Mouse (Mus musculus) yolk sac, embryonic 10.5 days (tissue): ENCODE data around the gene Fbxl18.
"Not testable (repeated sequence)": the region's sequence is repeated elsewhere in the genome, so short reads cannot be mapped to it uniquely, and the experiment has no call there.

Experiments used
- DNase-seq: peaks from one replicate; pipeline ENCODE4 v3.0.0-alpha.2; 2017; ENCODE audit warnings: low spot score

The Fbxl18 gene

DNA sequence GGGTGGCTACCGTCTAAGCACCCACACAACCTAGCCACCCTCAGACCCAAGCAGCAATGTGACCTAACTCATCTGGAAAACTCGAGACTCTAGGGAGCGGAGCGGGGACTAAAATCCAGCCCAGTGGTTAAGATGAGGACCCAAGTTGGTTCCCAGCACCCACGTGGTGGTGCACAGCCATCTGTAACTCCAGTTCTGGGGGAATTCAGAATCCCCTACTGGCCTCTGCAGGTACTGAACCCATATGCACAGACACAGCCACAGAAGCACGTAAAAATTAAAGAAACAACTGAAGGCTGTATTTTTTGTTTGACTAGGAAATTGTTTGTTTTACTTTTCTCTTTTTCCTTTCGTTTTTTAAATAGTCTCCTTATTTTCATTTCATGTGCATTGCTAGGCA, 21.5 kb downstream of the Fbxl18 start:
- no peak for DNase-seq

GRCm38 (mm10) chr5:142871765-142872164, 23.5 kb downstream of the Fbxl18 start:
- no peak for DNase-seq

GRCm38 (mm10) chr5:142869463-142869862, 25.8 kb downstream of the Fbxl18 start:
- DNase-seq = no peak

DNA sequence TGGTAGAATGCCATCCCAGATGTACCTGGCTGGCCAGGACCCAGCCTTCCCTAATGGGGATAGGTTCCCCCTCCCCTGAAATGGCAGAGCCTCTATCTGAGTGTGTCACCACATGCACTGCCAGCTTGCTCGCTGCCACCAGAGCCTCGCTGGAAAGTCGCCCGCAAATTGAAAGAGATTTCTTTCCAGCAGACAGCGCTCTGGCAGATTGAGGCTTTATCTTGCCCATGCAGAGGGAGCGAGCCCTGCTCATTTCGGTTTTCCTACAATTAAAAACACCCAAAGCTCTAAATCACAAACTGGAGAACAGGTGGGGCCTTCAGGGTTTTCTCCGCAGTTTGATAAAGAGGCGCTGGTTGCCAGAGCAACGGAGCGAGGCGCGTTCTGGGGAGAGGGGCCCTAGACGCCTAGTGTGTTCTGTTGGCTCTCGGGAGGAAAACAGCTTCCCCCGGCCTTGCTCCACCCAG, 37.4 kb downstream of the Fbxl18 start:
- no peak for DNase-seq

- no peak for DNase-seq
These were observed 38.8 kb downstream of the Fbxl18 start for GRCm38 (mm10) chr5:142856408-142856807.

GRCm38 (mm10) chr5:142854877-142855276, 40.3 kb downstream of the Fbxl18 start:
- no peak for DNase-seq

DNA sequence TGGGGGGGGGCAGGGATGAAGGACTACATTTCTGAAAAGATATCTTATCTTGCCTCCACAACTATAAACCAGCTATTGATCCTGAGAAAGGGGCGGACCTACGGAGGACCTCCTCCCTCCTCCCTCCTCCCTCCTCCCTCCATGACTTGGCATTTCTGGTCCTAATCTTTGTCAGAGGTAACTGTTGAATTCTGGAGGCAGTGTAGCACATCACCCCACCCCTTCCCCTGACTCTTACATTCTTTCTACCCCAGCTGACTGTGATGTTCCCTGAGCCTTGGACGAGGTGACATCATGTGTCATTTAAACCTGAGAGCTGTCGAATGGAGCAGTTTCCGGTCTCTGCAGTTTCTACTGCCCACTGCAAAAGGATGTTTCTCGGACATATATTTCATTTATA, 41.6 kb downstream of the Fbxl18 start:
- DNase-seq = no peak

GRCm38 (mm10) chr5:142851681-142852049, 43.6 kb downstream of the Fbxl18 start:
- no peak for DNase-seq

DNA sequence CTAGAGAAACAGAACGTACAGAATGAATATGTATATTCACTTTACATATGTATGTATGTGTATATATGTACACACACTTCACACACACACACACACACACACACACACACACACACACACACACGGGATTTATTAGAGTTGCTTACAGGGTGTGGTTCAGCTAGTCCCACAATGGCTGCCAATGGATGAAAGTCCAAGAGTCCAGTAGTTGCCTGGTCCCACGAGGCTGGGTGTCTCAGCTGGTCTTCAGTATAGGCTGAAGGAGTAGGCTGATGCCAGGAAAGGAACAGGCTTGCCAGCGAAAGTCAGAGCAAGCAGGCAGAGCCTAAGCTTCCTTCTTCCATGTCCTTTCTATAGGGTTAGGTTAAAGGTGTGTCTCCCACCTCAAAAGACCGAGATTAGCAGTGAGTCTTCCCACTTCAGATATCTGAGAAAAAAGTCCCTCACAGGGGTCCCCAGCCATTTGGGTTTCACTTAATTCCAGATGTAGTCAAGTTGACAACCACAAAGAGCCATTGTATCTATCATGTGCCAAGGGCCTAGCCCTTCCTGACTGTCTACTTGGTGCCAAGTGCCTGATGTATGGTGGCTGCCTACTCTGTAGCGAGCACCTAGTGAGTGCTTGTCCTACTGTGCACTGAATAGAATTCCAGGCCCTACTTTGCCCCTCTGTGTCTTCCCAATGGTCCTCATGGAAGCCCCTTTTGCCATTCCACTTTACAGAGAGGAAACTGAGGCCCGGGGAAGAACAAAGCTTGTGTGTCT, 44.1 kb downstream of the Fbxl18 start:
- no peak for DNase-seq

DNA sequence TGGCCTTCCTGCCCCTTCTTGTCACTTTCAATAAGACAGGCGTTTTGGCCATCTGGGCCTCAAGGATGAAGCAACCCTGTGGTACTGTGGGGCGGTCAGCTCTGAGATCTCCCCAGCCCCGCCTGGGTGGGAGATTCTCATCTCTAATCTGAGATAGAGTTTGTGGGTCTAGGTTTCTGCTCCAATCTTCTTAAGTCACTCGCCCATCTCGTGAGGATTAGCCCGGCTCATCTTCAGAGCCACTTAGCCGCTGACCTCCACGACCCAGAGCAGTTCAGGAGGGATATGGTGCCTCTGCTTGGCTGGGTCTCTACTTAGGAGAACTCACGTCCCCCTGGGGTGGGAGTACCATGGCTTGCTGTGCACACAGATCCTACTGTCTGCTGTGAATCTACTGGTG, 44.7 kb downstream of the Fbxl18 start:
- no peak for DNase-seq

GRCm38 (mm10) chr5:142848911-142849310, 46.3 kb downstream of the Fbxl18 start:
- DNase-seq = no peak

GRCm38 (mm10) chr5:142848149-142848548, 47.1 kb downstream of the Fbxl18 start:
- DNase-seq = no peak

DNA sequence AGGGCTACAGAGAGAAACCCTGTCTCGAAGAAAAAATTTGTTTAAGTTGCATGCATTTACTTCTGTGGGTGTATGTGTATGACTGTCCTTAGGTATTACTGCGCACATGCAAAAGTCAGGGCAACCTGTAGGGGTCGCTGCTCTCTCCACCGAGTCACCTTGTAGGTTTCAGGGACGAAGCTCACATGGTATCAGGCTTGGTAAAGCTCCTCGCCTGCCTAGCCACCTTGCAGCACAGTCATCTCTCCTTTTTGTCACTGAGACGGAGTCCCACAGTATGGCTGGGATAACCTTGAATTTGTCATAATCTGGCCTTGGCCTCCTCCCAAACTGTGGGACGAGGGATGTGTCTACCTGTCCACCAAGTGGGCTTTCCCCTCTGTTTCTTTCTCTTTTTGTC, 50.8 kb downstream of the Fbxl18 start:
- DNase-seq = no peak

DNA sequence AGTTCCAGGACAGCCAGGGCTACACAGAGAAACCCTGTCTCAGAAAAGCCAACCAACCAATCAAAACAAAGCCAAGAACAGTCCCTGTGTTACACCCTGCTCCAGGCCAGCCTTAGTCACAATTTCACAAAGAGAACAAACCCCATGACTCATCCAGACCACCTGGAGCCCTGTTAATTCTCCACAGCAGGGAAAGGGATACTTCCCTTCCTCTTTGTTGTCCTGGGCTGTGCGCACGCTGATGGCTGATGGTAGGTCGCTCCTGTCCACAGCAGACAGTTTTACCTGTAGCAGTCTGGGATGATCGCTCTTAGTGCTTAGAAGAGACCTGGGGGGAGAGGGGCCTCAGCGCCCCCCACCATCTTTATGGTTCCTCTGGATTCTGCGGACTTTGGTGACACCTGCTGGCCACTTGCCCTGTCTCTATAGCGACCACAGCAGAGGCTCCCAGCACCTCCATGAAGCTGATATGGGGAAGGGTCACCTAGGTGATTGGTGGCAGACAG, 53.0 kb downstream of the Fbxl18 start:
- no peak for DNase-seq

- no peak for DNase-seq
These were observed 53.7 kb downstream of the Fbxl18 start for GRCm38 (mm10) chr5:142841372-142842136.

DNA sequence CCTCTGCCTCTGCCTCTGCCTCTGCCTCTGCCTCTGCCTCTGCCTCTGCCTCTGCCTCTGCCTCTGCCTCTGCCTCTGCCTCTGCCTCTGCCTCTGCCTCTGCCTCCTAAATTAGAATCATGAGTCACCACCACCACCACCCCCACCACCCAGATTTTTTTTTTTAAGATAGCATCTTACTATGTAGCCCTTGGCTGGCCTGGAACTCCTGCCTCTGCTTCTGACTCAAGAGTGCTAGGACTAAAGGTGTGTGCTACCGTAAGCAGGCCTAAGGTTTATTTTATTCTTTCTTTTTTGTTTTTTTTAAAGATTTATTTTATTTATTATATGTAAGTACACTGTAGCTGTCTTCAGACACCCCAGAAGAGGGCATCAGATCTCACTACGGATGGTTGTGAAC, 57.8 kb downstream of the Fbxl18 start:
- not testable (repeated sequence) for DNase-seq

DNA sequence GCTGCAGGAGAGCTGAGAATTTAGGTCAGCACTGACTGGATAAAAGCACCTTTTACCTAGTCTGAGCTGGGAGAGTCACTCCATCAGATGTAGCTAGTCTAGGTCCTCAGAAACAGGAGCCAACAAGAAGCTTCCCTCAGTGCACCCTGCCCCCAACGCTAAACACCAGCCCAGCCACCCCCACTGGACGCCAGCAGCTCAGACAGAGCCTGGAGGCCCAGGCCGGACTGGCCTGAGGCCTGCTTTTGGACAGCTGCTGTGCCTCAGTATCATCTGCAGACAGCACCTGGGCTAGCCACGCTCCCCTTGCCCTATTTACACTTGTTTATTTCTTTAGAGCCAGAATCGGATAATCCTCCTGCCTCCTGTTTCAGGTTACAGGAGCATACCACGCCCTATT, 58.3 kb downstream of the Fbxl18 start:
- DNase-seq = no peak

DNA sequence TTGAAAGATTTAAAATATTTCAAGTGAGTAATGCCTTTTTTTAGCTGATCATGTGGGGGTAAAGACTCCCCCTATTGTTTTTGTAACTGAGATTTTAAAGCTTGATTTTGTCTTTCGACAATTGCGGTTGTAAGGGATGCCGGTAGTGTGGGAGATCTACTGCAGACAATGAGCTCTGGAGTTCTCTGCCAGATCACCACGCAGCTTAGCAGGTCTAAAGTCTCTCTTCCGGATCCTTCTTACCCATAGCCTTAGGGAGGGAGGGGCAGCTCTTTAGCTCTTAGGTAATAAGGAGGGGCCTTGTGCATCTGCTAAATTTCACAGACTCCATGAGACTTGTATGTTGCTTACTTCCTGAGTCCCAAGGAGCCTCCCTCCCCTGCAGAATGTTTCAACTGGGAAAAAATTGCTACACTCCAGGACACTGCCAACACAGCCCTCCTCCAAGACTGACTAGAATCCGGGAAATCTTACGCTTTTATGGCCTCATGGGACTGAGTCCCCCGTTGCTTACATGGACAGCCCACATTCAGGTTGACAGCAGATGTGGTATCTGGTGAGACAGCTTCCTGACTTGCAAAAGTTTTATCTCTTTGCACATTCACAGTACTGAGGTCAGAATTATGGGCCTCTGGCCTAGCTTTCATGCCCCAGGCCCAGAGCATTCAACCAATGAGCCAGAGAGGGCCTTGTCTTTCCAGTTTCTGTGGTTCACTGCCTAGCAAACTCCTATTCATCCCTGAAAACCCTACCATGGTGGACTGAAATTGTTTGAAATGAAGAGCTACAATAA, 61.4 kb downstream of the Fbxl18 start:
- no peak for DNase-seq

DNA sequence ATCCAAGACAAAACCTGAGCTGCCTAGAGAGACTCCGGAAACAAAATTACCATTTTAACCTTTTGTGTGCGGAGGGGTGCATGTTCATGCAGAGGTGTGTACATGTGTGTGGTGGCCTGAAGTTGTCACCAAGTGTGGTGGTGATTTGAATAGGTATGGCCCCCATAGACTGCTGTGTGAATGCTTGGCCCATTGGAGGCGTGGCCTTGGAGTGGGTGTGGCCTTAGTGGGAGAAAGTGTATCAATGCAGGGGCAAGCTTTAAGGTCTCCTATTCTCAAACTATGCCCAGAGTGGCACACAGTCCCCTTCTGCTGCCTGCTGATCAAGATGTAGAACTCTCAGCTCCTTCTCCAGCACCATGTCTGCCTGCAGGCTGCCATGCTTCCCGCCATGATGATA, 69.1 kb downstream of the Fbxl18 start:
- DNase-seq = no peak

GRCm38 (mm10) chr5:142825665-142826064, 69.6 kb downstream of the Fbxl18 start:
- no peak for DNase-seq

GRCm38 (mm10) chr5:142824091-142824490, 71.1 kb downstream of the Fbxl18 start:
- no peak for DNase-seq
